ENCODE assay signal across 8 mouse cellular contexts in genomic region chr9:54067642-54068031, GRCm38 (mm10). TPM values are rescaled to one million over a fixed set of nuclear protein-coding genes. Genes with fewer than 3 reads are reported as not detected.
A peak's percentile ranks its signal among the peaks of the same experiment; 100 is the strongest.
DNase-seq lines count a peak whose midpoint lies in the region; ATAC-seq and TF ChIP-seq lines count a peak whose summit lies in the region.

No protein-coding gene starts in this region.

- no peaks in the 10 kb centered on the region for H3K9me3 ChIP-seq in lung, postnatal 0 days (ENCODE audit: low read length)
- H3K9me3 ChIP-seq in limb, embryonic 12.5 days = no peaks in the 10 kb centered on the region

- H3K4me1 ChIP-seq in cerebellum, adult 2 months (ENCODE audit: control insufficient read depth, insufficient read depth, low read length) = peaks cover 3% of the 10 kb centered on the region; the same call in 1 of the 2 replicates
- H3K4me1 ChIP-seq in lung, postnatal 0 days (ENCODE audit: insufficient read depth, low read depth, low read length) = no peaks in the 10 kb centered on the region; the same call in 1 of the 2 replicates
- peaks cover 11% of the 10 kb centered on the region for H3K4me1 ChIP-seq in limb, embryonic 12.5 days (replicated peaks)
- H3K4me1 ChIP-seq in small intestine, adult 2 months (ENCODE audit: control insufficient read depth, insufficient read depth, insufficient read length, low read length) = peaks cover 12% of the 10 kb centered on the region

- no peak for DNase-seq in cerebellum, adult 2 months
- DNase-seq in lung, postnatal 0 days (ENCODE audit: low spot score) = no peak
- no peak for DNase-seq in lung, postnatal 36 days
- no peak for DNase-seq in cerebellum, adult 9-10 months
- no peak for DNase-seq in gastrocnemius, postnatal 25 days

- H3K27me3 ChIP-seq in cerebellum, adult 2 months (ENCODE audit: control insufficient read depth, insufficient read depth, low read length) = no peaks in the 10 kb centered on the region
- no peaks in the 10 kb centered on the region; the same call in none of the 2 replicates for H3K27me3 ChIP-seq in lung, postnatal 0 days (replicated peaks; ENCODE audit: insufficient read depth, low read length)
- H3K27me3 ChIP-seq in limb, embryonic 12.5 days = peaks cover 44% of the 10 kb centered on the region
- H3K27me3 ChIP-seq in small intestine, adult 2 months (ENCODE audit: control insufficient read depth, insufficient read depth, low read length) = no peaks in the 10 kb centered on the region

- TF ChIP-seq POLR2A in cerebellum, adult 2 months (IDR thresholded peaks at IDR 0.05; ENCODE audit: borderline replicate concordance, insufficient read depth, low read length) = no peak
- no peak for TF ChIP-seq POLR2A in small intestine, adult 2 months (IDR thresholded peaks at IDR 0.05; ENCODE audit: low read depth, low read length)

- WGBS in cerebellum, adult 2 months = 15% methylated on average over 16 of the region's 16 CpGs
- 3% methylated on average over 16 of the region's 16 CpGs for WGBS in lung, postnatal 0 days
- WGBS in limb, embryonic 12.5 days = 2% methylated on average over 16 of the region's 16 CpGs
- WGBS in small intestine, adult 2 months = 23% methylated on average over 16 of the region's 16 CpGs

- no peak overlapping the region for H3K27ac ChIP-seq in cerebellum, adult 2 months (ENCODE audit: insufficient read depth, low read length)
- no peak overlapping the region for H3K27ac ChIP-seq in lung, postnatal 0 days (ENCODE audit: low read length)
- no peak overlapping the region for H3K27ac ChIP-seq in limb, embryonic 12.5 days
- H3K27ac ChIP-seq in small intestine, adult 2 months (ENCODE audit: insufficient read depth, low read depth, low read length) = peak overlapping the region; percentile 79

- H3K36me3 ChIP-seq in lung, postnatal 0 days (ENCODE audit: insufficient read depth, low read length) = no peaks in the 10 kb centered on the region
- no peaks in the 10 kb centered on the region for H3K36me3 ChIP-seq in limb, embryonic 12.5 days
- H3K36me3 ChIP-seq in small intestine, adult 2 months (ENCODE audit: control insufficient read depth, insufficient read depth, low read length) = no peaks in the 10 kb centered on the region

- peak overlapping the region; percentile 82 for H3K4me2 ChIP-seq in lung, postnatal 0 days (replicated peaks; ENCODE audit: low read depth, low read length)
- peak overlapping the region; percentile 100 for H3K4me2 ChIP-seq in limb, embryonic 12.5 days

- no peak for TF ChIP-seq EP300 in lung, postnatal 0 days (IDR thresholded peaks at IDR 0.05)

- TF ChIP-seq CTCF in cerebellum, adult 2 months (IDR thresholded peaks at IDR 0.05; ENCODE audit: borderline replicate concordance, insufficient read depth, low read depth, low read length) = no peak
- TF ChIP-seq CTCF in lung, postnatal 0 days (IDR thresholded peaks at IDR 0.05) = no peak
- TF ChIP-seq CTCF in small intestine, adult 2 months (IDR thresholded peaks at IDR 0.05; ENCODE audit: extremely low read depth, insufficient read length, insufficient replicate concordance, low read depth, low read length) = no peak

- peak overlapping the region; percentile 36 for H3K4me3 ChIP-seq in cerebellum, adult 2 months (replicated peaks; ENCODE audit: insufficient read depth, low read depth, low read length)
- peak overlapping the region; percentile 51 for H3K4me3 ChIP-seq in lung, postnatal 0 days (ENCODE audit: low read depth, low read length)
- H3K4me3 ChIP-seq in limb, embryonic 12.5 days (replicated peaks) = peak overlapping the region; percentile 58
- H3K4me3 ChIP-seq in small intestine, adult 2 months (ENCODE audit: low read depth, low read length) = peak overlapping the region; percentile 92

- no peak for ATAC-seq in cerebellum, adult (ENCODE audit: insufficient number of reproducible peaks, low FRiP score, low TSS enrichment)
- ATAC-seq in lung, postnatal 0 days = no peak
- ATAC-seq in limb, embryonic 12.5 days (ENCODE audit: insufficient number of reproducible peaks, insufficient read depth, low FRiP score, low TSS enrichment, low read depth) = no peak

- H3K9ac ChIP-seq in lung, postnatal 0 days (replicated peaks; ENCODE audit: low read depth) = 0 out of 2 replicates have a peak overlapping the region, but pooled peaks have one; percentile 34
- H3K9ac ChIP-seq in limb, embryonic 12.5 days (replicated peaks) = peak overlapping the region; percentile 74

RNA-seq across cellular contexts. Expression of gene Tnfaip8l3, which starts 0.6 kb away (rescaled TPM):
- 0.44 and 0.51 TPM in 2 replicates for polyA plus RNA-seq in cerebellum, adult 2 months (2012; rRNA removed)
- polyA plus RNA-seq in lung, postnatal 0 days (2015; fragmentation: Nextera tagmentation; extraction: Ambion mirVana) = 1.3 and 1.7 TPM in 2 replicates
- 0.23 and 0.28 TPM in 2 replicates for polyA plus RNA-seq in limb, embryonic 12.5 days (2016; fragmentation: Nextera tagmentation; extraction: Ambion mirVana)
- polyA plus RNA-seq in small intestine, adult 2 months (2012; rRNA removed) = 1.2 and 3.2 TPM in 2 replicates
- total RNA-seq in gastrocnemius, postnatal 25 days (2021) = under 1 TPM; 0.10 to 0.11 TPM

Comparison
In these comparisons a context has a peak if more than half of its experiments do, and no peak if none do; other contexts are left out.
1. H3K4me3 ChIP-seq: peak in every context shown above with its lines; median percentile 92 in small intestine, adult 2 months; 58 in limb, embryonic 12.5 days; 51 in lung, postnatal 0 days; 36 in cerebellum, adult 2 months.